In the genomic region with DNA sequence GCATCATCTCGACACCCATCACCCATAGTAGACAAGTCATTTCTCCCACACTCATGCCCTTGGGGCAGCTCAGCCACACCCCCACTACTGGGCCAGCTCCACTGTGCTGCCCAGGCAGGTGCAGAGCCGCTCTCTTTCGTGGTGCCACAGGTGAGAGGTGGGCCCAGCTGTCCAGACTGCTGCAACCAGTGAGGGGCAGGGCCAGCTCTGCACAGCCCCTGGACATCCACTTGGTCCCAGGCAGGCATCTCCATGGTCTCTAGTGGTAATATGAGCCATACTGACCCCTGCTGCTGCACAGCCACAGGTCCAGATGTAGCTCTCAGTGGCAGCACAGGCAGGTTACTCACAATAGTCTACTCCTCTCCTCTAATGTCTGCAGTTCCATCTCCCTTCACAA, we compare ENCODE assay signal across 16 mouse cellular contexts. TPM values are rescaled to one million over a fixed set of nuclear protein-coding genes. Genes with fewer than 3 reads are reported as not detected.
DNase-seq lines count a peak whose midpoint lies in the region; ATAC-seq and TF ChIP-seq lines count a peak whose summit lies in the region.
"Had no signal": no experiment of that assay in that cellular context is flagged by ENCODE, and none has a peak within 500 bp of the region (broad histone marks: within the 10 kb centered on the region; RNA-seq: fewer than 3 reads in every experiment).

No protein-coding gene starts in this region.

- H3K9ac ChIP-seq in forebrain, embryonic 14.5 days (ENCODE audit: low read length) = no peak overlapping the region
- H3K9ac ChIP-seq in intestine, embryonic 14.5 days (ENCODE audit: low read length) = no peak overlapping the region
- no peak overlapping the region for H3K9ac ChIP-seq in intestine, postnatal 0 days (ENCODE audit: low read depth, low read length)
- no peak overlapping the region for H3K9ac ChIP-seq in midbrain, embryonic 12.5 days (replicated peaks)
- H3K9ac ChIP-seq in midbrain, embryonic 11.5 days (ENCODE audit: low read length) = no peak overlapping the region
- H3K9ac ChIP-seq in limb, embryonic 12.5 days (replicated peaks) = no peak overlapping the region
- H3K9ac ChIP-seq: limb, embryonic 13.5 days had no signal

- H3K27me3 ChIP-seq in forebrain, embryonic 14.5 days (replicated peaks; ENCODE audit: control insufficient read depth, insufficient read depth, low read length) = no peaks in the 10 kb centered on the region
- H3K27me3 ChIP-seq in forebrain, embryonic 10.5 days (ENCODE audit: poor library complexity, severe bottlenecking) = peaks cover 11% of the 10 kb centered on the region
- no peaks in the 10 kb centered on the region for H3K27me3 ChIP-seq in intestine, embryonic 14.5 days (replicated peaks; ENCODE audit: control insufficient read depth, insufficient read depth, low read length)
- H3K27me3 ChIP-seq in intestine, postnatal 0 days (replicated peaks; ENCODE audit: control insufficient read depth, insufficient read depth, low read length) = no peaks in the 10 kb centered on the region
- no peaks in the 10 kb centered on the region for H3K27me3 ChIP-seq in midbrain, embryonic 12.5 days
- no peaks in the 10 kb centered on the region for H3K27me3 ChIP-seq in midbrain, embryonic 11.5 days (ENCODE audit: control insufficient read depth, insufficient read depth, low read length)
- peaks cover 37% of the 10 kb centered on the region for H3K27me3 ChIP-seq in limb, embryonic 12.5 days

- H3K4me1 ChIP-seq in forebrain, embryonic 14.5 days (ENCODE audit: control insufficient read depth, insufficient read depth, low read length) = no peaks in the 10 kb centered on the region
- no peaks in the 10 kb centered on the region for H3K4me1 ChIP-seq in forebrain, embryonic 10.5 days
- H3K4me1 ChIP-seq in intestine, embryonic 14.5 days (replicated peaks; ENCODE audit: control insufficient read depth, insufficient read depth, low read length) = no peaks in the 10 kb centered on the region
- no peaks in the 10 kb centered on the region for H3K4me1 ChIP-seq in intestine, postnatal 0 days (replicated peaks; ENCODE audit: control insufficient read depth, insufficient read depth, low read length)
- no peaks in the 10 kb centered on the region for H3K4me1 ChIP-seq in midbrain, embryonic 12.5 days
- no peaks in the 10 kb centered on the region for H3K4me1 ChIP-seq in midbrain, embryonic 11.5 days (ENCODE audit: control insufficient read depth, insufficient read depth, low read length)
- H3K4me1 ChIP-seq in limb, embryonic 12.5 days (replicated peaks) = peaks cover 4% of the 10 kb centered on the region; the same call in 1 of the 2 replicates
- H3K4me1 ChIP-seq: limb, embryonic 13.5 days had no signal

- WGBS in forebrain, embryonic 14.5 days = 84% methylated on average over 3 of the region's 3 CpGs
- WGBS in forebrain, embryonic 10.5 days = 84% methylated on average over 3 of the region's 3 CpGs
- 81% methylated on average over 3 of the region's 3 CpGs for WGBS in intestine, embryonic 14.5 days
- 87% methylated on average over 3 of the region's 3 CpGs for WGBS in intestine, postnatal 0 days
- 95% methylated on average over 3 of the region's 3 CpGs for WGBS in midbrain, embryonic 12.5 days
- 84% methylated on average over 3 of the region's 3 CpGs for WGBS in midbrain, embryonic 11.5 days
- WGBS in limb, embryonic 12.5 days = 76% methylated on average over 3 of the region's 3 CpGs

- no peak for DNase-seq in forebrain, embryonic 14.5 days (ENCODE audit: low spot score)
- DNase-seq in forebrain, embryonic 10.5 days (ENCODE audit: extremely low spot score, low spot score) = no peak
- no peak for DNase-seq in intestine, embryonic 14.5 days (ENCODE audit: low spot score)
- DNase-seq in midbrain, embryonic 11.5 days (ENCODE audit: low spot score, missing footprints) = no peak
- no peak for DNase-seq in right cerebral cortex, postnatal 25 days
- DNase-seq: cerebellum, adult 9-11 months; gastrocnemius, postnatal 10 days; heart, adult 2 months; kidney, postnatal 10 days had no signal

- peak; percentile 29; the same call in 1 of the 2 replicates for ATAC-seq in forebrain, embryonic 14.5 days
- ATAC-seq in intestine, embryonic 14.5 days (replicated peaks; ENCODE audit: low FRiP score, low TSS enrichment, low read depth) = peak; percentile 43; the same call in 1 of the 2 replicates
- no peak for ATAC-seq in intestine, postnatal 0 days
- ATAC-seq in midbrain, embryonic 12.5 days (ENCODE audit: low FRiP score, low read depth) = peak; percentile 30; the same call in 1 of the 2 replicates
- ATAC-seq in midbrain, embryonic 11.5 days (ENCODE audit: low FRiP score) = no peak; the same call in 1 of the 2 replicates
- ATAC-seq in limb, embryonic 12.5 days (ENCODE audit: insufficient number of reproducible peaks, insufficient read depth, low FRiP score, low TSS enrichment, low read depth) = peak; percentile 23; the same call in 1 of the 2 replicates

- H3K4me3 ChIP-seq in forebrain, embryonic 14.5 days (ENCODE audit: low read depth, low read length) = no peak overlapping the region
- no peak overlapping the region for H3K4me3 ChIP-seq in forebrain, embryonic 10.5 days
- H3K4me3 ChIP-seq in intestine, embryonic 14.5 days (ENCODE audit: low read depth, low read length) = no peak overlapping the region
- no peak overlapping the region for H3K4me3 ChIP-seq in intestine, postnatal 0 days (ENCODE audit: low read depth, low read length)
- H3K4me3 ChIP-seq in midbrain, embryonic 12.5 days = no peak overlapping the region
- no peak overlapping the region for H3K4me3 ChIP-seq in midbrain, embryonic 11.5 days (ENCODE audit: low read depth, low read length)
- no peak overlapping the region for H3K4me3 ChIP-seq in limb, embryonic 12.5 days (replicated peaks)
- H3K4me3 ChIP-seq: heart, adult 2 months; limb, embryonic 13.5 days had no signal

- H3K27ac ChIP-seq in forebrain, embryonic 14.5 days (ENCODE audit: low read depth, low read length) = no peak overlapping the region
- H3K27ac ChIP-seq in forebrain, embryonic 10.5 days = no peak overlapping the region
- no peak overlapping the region for H3K27ac ChIP-seq in intestine, embryonic 14.5 days (ENCODE audit: low read depth)
- no peak overlapping the region for H3K27ac ChIP-seq in intestine, postnatal 0 days (ENCODE audit: low read depth, low read length)
- H3K27ac ChIP-seq in midbrain, embryonic 12.5 days (replicated peaks) = no peak overlapping the region
- H3K27ac ChIP-seq in midbrain, embryonic 11.5 days (ENCODE audit: low read depth, low read length) = no peak overlapping the region
- no peak overlapping the region for H3K27ac ChIP-seq in limb, embryonic 12.5 days
- H3K27ac ChIP-seq: heart, adult 2 months; limb, embryonic 13.5 days had no signal

- H3K4me2 ChIP-seq in forebrain, embryonic 14.5 days (ENCODE audit: low read length) = no peak overlapping the region
- no peak overlapping the region for H3K4me2 ChIP-seq in intestine, embryonic 14.5 days (ENCODE audit: low read length)
- no peak overlapping the region for H3K4me2 ChIP-seq in intestine, postnatal 0 days (replicated peaks; ENCODE audit: low read depth)
- no peak overlapping the region for H3K4me2 ChIP-seq in midbrain, embryonic 12.5 days (replicated peaks)
- no peak overlapping the region for H3K4me2 ChIP-seq in midbrain, embryonic 11.5 days
- no peak overlapping the region for H3K4me2 ChIP-seq in limb, embryonic 12.5 days
- H3K4me2 ChIP-seq: limb, embryonic 13.5 days had no signal

- no peak for TF ChIP-seq CTCF in intestine, postnatal 0 days (IDR thresholded peaks at IDR 0.05; ENCODE audit: low read depth)

- no peaks in the 10 kb centered on the region for H3K9me3 ChIP-seq in forebrain, embryonic 14.5 days (replicated peaks; ENCODE audit: control insufficient read depth, low read length)
- H3K9me3 ChIP-seq in forebrain, embryonic 10.5 days = no peaks in the 10 kb centered on the region
- no peaks in the 10 kb centered on the region for H3K9me3 ChIP-seq in intestine, embryonic 14.5 days (ENCODE audit: control insufficient read depth, low read length)
- H3K9me3 ChIP-seq in intestine, postnatal 0 days (ENCODE audit: control insufficient read depth) = no peaks in the 10 kb centered on the region
- no peaks in the 10 kb centered on the region for H3K9me3 ChIP-seq in midbrain, embryonic 12.5 days
- no peaks in the 10 kb centered on the region for H3K9me3 ChIP-seq in midbrain, embryonic 11.5 days (ENCODE audit: control insufficient read depth, low read length)
- no peaks in the 10 kb centered on the region for H3K9me3 ChIP-seq in limb, embryonic 12.5 days
- H3K9me3 ChIP-seq: limb, embryonic 13.5 days had no signal

- no peaks in the 10 kb centered on the region; the same call in 1 of the 2 replicates for H3K36me3 ChIP-seq in forebrain, embryonic 14.5 days (ENCODE audit: control insufficient read depth, insufficient read depth, low read length)
- no peaks in the 10 kb centered on the region for H3K36me3 ChIP-seq in forebrain, embryonic 10.5 days (replicated peaks)
- no peaks in the 10 kb centered on the region for H3K36me3 ChIP-seq in intestine, embryonic 14.5 days (ENCODE audit: control insufficient read depth, insufficient read depth, low read length)
- no peaks in the 10 kb centered on the region for H3K36me3 ChIP-seq in intestine, postnatal 0 days (ENCODE audit: control insufficient read depth, insufficient read depth)
- H3K36me3 ChIP-seq in midbrain, embryonic 12.5 days = no peaks in the 10 kb centered on the region
- no peaks in the 10 kb centered on the region for H3K36me3 ChIP-seq in midbrain, embryonic 11.5 days (ENCODE audit: control insufficient read depth, insufficient read depth, low read length)
- H3K36me3 ChIP-seq in limb, embryonic 12.5 days = no peaks in the 10 kb centered on the region
- H3K36me3 ChIP-seq: limb, embryonic 13.5 days had no signal

RNA-seq across cellular contexts. Expression of a gene that starts 27.4 kb away (rescaled TPM):
- not detected in 2 replicates for polyA plus RNA-seq in forebrain, embryonic 14.5 days (2014; fragmentation: Nextera tagmentation; extraction: Ambion mirVana)
- 1.1 and 1.5 TPM in 2 replicates for polyA plus RNA-seq in forebrain, embryonic 10.5 days (2016; fragmentation: Nextera tagmentation; extraction: Ambion mirVana)
- polyA plus RNA-seq in intestine, embryonic 14.5 days (2014; fragmentation: Nextera tagmentation; extraction: Ambion mirVana) = not detected in 2 replicates
- polyA plus RNA-seq in intestine, postnatal 0 days (2015; fragmentation: Nextera tagmentation; extraction: Ambion mirVana) = not detected in 2 replicates
- 0.42 and 0.46 TPM in 2 replicates for polyA plus RNA-seq in midbrain, embryonic 12.5 days (2016; fragmentation: Nextera tagmentation; extraction: Ambion mirVana)
- polyA plus RNA-seq in midbrain, embryonic 11.5 days (2014; fragmentation: Nextera tagmentation; extraction: Ambion mirVana) = 0.44 and 1.1 TPM in 2 replicates
- not detected in 2 replicates for polyA plus RNA-seq in limb, embryonic 12.5 days (2016; fragmentation: Nextera tagmentation; extraction: Ambion mirVana)
- polyA plus RNA-seq: heart, adult 2 months; heart, embryonic 16.5 days; limb, embryonic 13.5 days; liver, embryonic 16.5 days; small intestine, adult 2 months had no signal

RNA-seq across cellular contexts. Expression of a gene that starts 33.9 kb away (rescaled TPM):
- 165 and 189 TPM in 2 replicates for polyA plus RNA-seq in forebrain, embryonic 14.5 days (2014; fragmentation: Nextera tagmentation; extraction: Ambion mirVana)
- polyA plus RNA-seq in forebrain, embryonic 10.5 days (2016; fragmentation: Nextera tagmentation; extraction: Ambion mirVana) = 74.1 and 74.9 TPM in 2 replicates
- polyA plus RNA-seq in intestine, embryonic 14.5 days (2014; fragmentation: Nextera tagmentation; extraction: Ambion mirVana) = 98.0 and 98.9 TPM in 2 replicates
- 322 and 356 TPM in 2 replicates for polyA plus RNA-seq in intestine, postnatal 0 days (2015; fragmentation: Nextera tagmentation; extraction: Ambion mirVana)
- polyA plus RNA-seq in midbrain, embryonic 12.5 days (2016; fragmentation: Nextera tagmentation; extraction: Ambion mirVana) = 134 and 139 TPM in 2 replicates
- 145 and 152 TPM in 2 replicates for polyA plus RNA-seq in midbrain, embryonic 11.5 days (2014; fragmentation: Nextera tagmentation; extraction: Ambion mirVana)
- 81.8 and 89.3 TPM in 2 replicates for polyA plus RNA-seq in limb, embryonic 12.5 days (2016; fragmentation: Nextera tagmentation; extraction: Ambion mirVana)

RNA-seq across cellular contexts. Expression of a gene that starts 44.5 kb away (rescaled TPM):
- polyA plus RNA-seq in forebrain, embryonic 14.5 days (2014; fragmentation: Nextera tagmentation; extraction: Ambion mirVana) = 0.27 and 0.38 TPM in 2 replicates
- polyA plus RNA-seq in forebrain, embryonic 10.5 days (2016; fragmentation: Nextera tagmentation; extraction: Ambion mirVana) = 1.6 and 1.7 TPM in 2 replicates
- 0.14 and 0.28 TPM in 2 replicates for polyA plus RNA-seq in intestine, embryonic 14.5 days (2014; fragmentation: Nextera tagmentation; extraction: Ambion mirVana)
- polyA plus RNA-seq in intestine, postnatal 0 days (2015; fragmentation: Nextera tagmentation; extraction: Ambion mirVana) = 0.50 TPM in 1 of 2 replicates, not detected in the other
- polyA plus RNA-seq in midbrain, embryonic 12.5 days (2016; fragmentation: Nextera tagmentation; extraction: Ambion mirVana) = 3.0 and 5.2 TPM in 2 replicates
- polyA plus RNA-seq in midbrain, embryonic 11.5 days (2014; fragmentation: Nextera tagmentation; extraction: Ambion mirVana) = 2.0 and 2.4 TPM in 2 replicates
- polyA plus RNA-seq in limb, embryonic 12.5 days (2016; fragmentation: Nextera tagmentation; extraction: Ambion mirVana) = 1.4 and 1.9 TPM in 2 replicates
- polyA plus RNA-seq: heart, embryonic 16.5 days; liver, embryonic 16.5 days had no signal

RNA-seq across cellular contexts. Expression of a gene that starts 46.8 kb away (rescaled TPM):
- 8.2 and 8.8 TPM in 2 replicates for polyA plus RNA-seq in forebrain, embryonic 14.5 days (2014; fragmentation: Nextera tagmentation; extraction: Ambion mirVana)
- 22.0 and 24.3 TPM in 2 replicates for polyA plus RNA-seq in forebrain, embryonic 10.5 days (2016; fragmentation: Nextera tagmentation; extraction: Ambion mirVana)
- 17.6 and 18.1 TPM in 2 replicates for polyA plus RNA-seq in intestine, embryonic 14.5 days (2014; fragmentation: Nextera tagmentation; extraction: Ambion mirVana)
- polyA plus RNA-seq in intestine, postnatal 0 days (2015; fragmentation: Nextera tagmentation; extraction: Ambion mirVana) = 2.4 and 3.3 TPM in 2 replicates
- 15.7 and 16.4 TPM in 2 replicates for polyA plus RNA-seq in midbrain, embryonic 12.5 days (2016; fragmentation: Nextera tagmentation; extraction: Ambion mirVana)
- 19.7 and 24.8 TPM in 2 replicates for polyA plus RNA-seq in midbrain, embryonic 11.5 days (2014; fragmentation: Nextera tagmentation; extraction: Ambion mirVana)
- 16.9 and 20.3 TPM in 2 replicates for polyA plus RNA-seq in limb, embryonic 12.5 days (2016; fragmentation: Nextera tagmentation; extraction: Ambion mirVana)

Comparison
In these comparisons a context has a peak if more than half of its experiments do, and no peak if none do; other contexts are left out.
1. ATAC-seq: peak in forebrain, embryonic 14.5 days (single experiment), intestine, embryonic 14.5 days (single experiment), midbrain, embryonic 12.5 days (single experiment) and limb, embryonic 12.5 days (single experiment); none in intestine, postnatal 0 days (single experiment) and midbrain, embryonic 11.5 days (single experiment).